Mouse (Mus musculus) midbrain, postnatal 0 days (tissue): Measurements from ENCODE around the gene Csrnp2. TPM values are rescaled to one million over a fixed set of nuclear protein-coding genes. Genes with fewer than 3 reads are reported as not detected.

Experiments
- ATAC-seq: fragments of 200-750 bp; cut with Nextera tagmentation; 2 replicates; pipeline ENCODE4 v1.8.0; 2017; ENCODE audit warnings: moderate number of reproducible peaks, mild to moderate bottlenecking, moderate TSS enrichment, moderate library complexity; ENCODE audit not compliant: low FRiP score
- DNase-seq: peaks from one replicate; pipeline ENCODE4 v3.0.0-alpha.2; 2015; ENCODE audit warnings: low spot score
- H3K27ac ChIP-seq: fragments of 300-500 bp; sonication (generic); 2 replicates; pipeline ENCODE4 v1.5.1; 2014; ENCODE audit warnings: low read depth, mild to moderate bottlenecking, low read length, mixed read lengths
- H3K27me3 ChIP-seq: fragments of 300-500 bp; sonication (generic); 2 replicates; pipeline ENCODE4 v1.6.1; 2014; ENCODE audit warnings: low read length, control low read depth, mixed read lengths; ENCODE audit not compliant: insufficient read depth
- H3K36me3 ChIP-seq: fragments of 300-500 bp; sonication (generic); 2 replicates; pipeline ENCODE4 v1.6.1; 2014; ENCODE audit warnings: low read length, control low read depth, mixed read lengths; ENCODE audit not compliant: insufficient read depth
- H3K4me1 ChIP-seq: fragments of 300-500 bp; sonication (generic); 2 replicates; pipeline ENCODE4 v1.6.1; 2014; ENCODE audit warnings: mild to moderate bottlenecking, control low read depth, antibody characterized with exemption, low read length, mixed read lengths; ENCODE audit not compliant: insufficient read depth
- H3K4me2 ChIP-seq: fragments of 300-500 bp; sonication (generic); 2 replicates; pipeline ENCODE4 v1.6.1; 2014; ENCODE audit warnings: low read depth, mild to moderate bottlenecking, low read length, mixed read lengths; ENCODE audit not compliant: poor library complexity, severe bottlenecking
- H3K4me3 ChIP-seq: fragments of 300-500 bp; sonication (generic); 2 replicates; pipeline ENCODE4 v1.5.1; 2014; ENCODE audit warnings: low read depth, mild to moderate bottlenecking, low read length, moderate library complexity
- H3K9ac ChIP-seq: fragments of 300-500 bp; sonication (generic); replicated peaks from 2 replicates; pipeline ENCODE4 v1.6.1; 2014; ENCODE audit warnings: mild to moderate bottlenecking, low read length, moderate library complexity, mixed read lengths; ENCODE audit not compliant: poor library complexity, severe bottlenecking
- H3K9me3 ChIP-seq: fragments of 300-500 bp; sonication (generic); 2 replicates; pipeline ENCODE4 v1.6.1; 2016; ENCODE audit warnings: low read length, control low read depth
- CTCF ChIP-seq: IDR thresholded peaks from 2 replicates; pipeline ENCODE4 v1.5.1; 2016; ENCODE audit warnings: antibody characterized with exemption, mild to moderate bottlenecking
- WGBS: fragments of 180-500 bp; shearing (Covaris S2); extraction: QIAGEN DNeasy Blood & Tissue Kit; methylation state at CpG from one replicate; pipeline ENCODE4 v1.1.7; 2014; 5-methylcytosine and 5-hydroxymethylcytosine counted together
- polyA plus RNA-seq: library from polyadenylated mRNA; unstranded; fragments of >200 nt; fragmentation: Nextera tagmentation; extraction: Ambion mirVana; gene quantifications from 2 replicates; pipeline ENCODE4 v1.2.1, GENCODE M21; 2015
- total RNA-seq: library from RNA; depleted of rRNA; stranded (reverse); fragments of >200 nt; gene quantifications from 2 replicates; pipeline ENCODE4 v1.2.3, GENCODE M21; 2014

The Csrnp2 gene
- total and polyA plus RNA-seq, 2 experiments from 2014 or later = 37.0 to 66.3 TPM

DNA sequence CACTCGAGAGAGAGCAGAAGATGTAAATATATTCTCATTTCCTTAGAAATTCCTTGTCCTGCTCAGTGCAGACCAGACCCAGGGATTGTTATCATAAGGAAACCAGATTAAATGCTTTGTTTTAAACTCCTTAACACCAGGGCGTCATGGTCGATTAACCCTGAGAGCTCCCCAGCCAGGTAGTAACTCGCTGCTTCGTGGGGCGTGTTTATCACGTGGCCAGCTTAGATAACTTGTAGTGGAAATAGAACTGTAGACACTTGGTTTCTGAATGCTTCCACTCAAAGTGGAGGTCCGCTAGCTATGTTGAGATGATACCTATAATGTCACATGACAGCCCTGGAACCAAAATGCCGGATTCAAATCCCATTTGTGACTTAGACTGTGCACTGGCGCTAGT is 25.3 kb downstream of the Csrnp2 start:
- Histone ChIP-seq H3K36me3 (peaks cover 17% of the 10 kb centered on the region), H3K9ac (no peak overlapping the region), H3K27ac (no peak overlapping the region), H3K4me3 (peak overlapping the region; percentile 85), H3K27me3 (no peaks in the 10 kb centered on the region), H3K4me1 (peaks cover 13% of the 10 kb centered on the region; the same call in 1 of the 2 replicates), H3K4me2 (peak overlapping the region; percentile 90), H3K9me3 (no peaks in the 10 kb centered on the region)
- ATAC-seq (no peak), DNase-seq (no peak)
- TF ChIP-seq CTCF = no peak
- WGBS = 62% methylated on average over 10 of the region's 10 CpGs

DNA sequence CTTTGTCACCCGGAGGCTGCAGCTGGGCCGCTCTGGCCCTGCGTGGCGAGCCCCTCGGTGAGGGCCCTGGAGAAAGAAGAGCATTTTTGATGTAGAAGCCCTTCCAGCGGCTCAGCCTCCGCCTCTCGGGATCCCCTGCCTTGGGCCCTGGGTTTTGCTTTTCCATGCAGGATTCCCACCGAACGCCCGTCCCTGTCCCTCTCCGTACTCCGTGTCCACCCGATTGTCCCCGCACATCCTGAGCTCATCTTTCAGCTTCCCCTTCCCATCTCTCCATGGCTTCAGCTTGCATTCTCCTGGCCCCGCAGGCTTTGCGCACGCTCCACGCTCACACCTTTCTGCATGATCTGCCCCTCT is 26.1 kb downstream of the Csrnp2 start:
- Histone ChIP-seq H3K27ac (peak overlapping the region; percentile 79), H3K27me3 (no peaks in the 10 kb centered on the region), H3K4me3 (peak overlapping the region; percentile 85), H3K9ac (peak overlapping the region; percentile 78), H3K4me2 (peak overlapping the region; percentile 90), H3K9me3 (no peaks in the 10 kb centered on the region), H3K36me3 (peaks cover 11% of the 10 kb centered on the region; the same call in 1 of the 2 replicates), H3K4me1 (peaks cover 13% of the 10 kb centered on the region; the same call in 1 of the 2 replicates)
- DNase-seq (peak; percentile 19), ATAC-seq (peak; percentile 59)
- no peak for TF ChIP-seq CTCF
- WGBS = 2% methylated on average over 19 of the region's 19 CpGs

DNA sequence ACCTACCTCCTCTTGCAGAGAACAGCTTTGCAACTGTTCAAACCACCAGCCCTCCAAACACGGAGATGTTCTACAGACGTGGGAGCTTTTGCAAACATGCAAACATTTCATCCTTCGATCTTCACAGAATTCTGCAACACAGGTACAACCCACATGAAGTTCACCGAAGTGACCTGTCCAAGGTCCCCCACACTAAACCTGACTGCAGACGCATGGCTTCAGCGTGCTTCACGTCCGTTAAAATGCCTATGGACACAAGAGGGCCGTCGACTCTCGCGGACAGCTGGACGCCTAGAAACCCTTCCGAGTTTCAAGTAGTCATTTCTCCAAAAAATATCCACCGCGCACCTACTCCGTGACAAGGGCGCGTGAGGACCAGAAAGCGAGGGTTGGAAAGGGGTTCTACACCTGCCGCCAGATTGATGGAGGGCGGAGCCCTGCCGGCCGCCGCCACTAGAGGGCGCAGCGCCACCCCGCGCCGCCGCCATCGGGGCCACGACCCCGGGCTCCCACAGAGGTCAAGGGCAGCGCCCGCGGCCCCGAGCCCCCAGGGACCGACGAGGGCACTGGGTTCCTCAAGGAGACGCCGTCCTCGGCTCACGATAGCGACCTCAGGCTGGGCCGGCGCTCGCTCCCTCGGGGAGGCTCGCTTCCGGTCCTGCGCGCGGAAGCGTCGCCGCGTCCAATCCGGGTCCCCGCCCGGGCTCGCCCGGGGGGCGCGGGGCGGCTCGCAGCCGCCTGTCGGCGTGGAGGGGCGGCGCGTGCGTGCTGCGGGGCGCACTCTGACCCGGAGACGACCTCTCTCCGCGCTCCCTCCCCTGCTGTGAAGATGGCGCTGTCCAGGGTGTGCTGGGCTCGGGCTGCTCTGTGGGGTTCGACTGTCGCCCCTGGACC is 26.7 kb downstream of the Csrnp2 start, which contains the start of gene Letmd1:
TSS of gene Letmd1 (plus strand) at position 729 of the 894 bp plus-strand sequence.
- H3K4me1 ChIP-seq = peaks cover 13% of the 10 kb centered on the region; the same call in 1 of the 2 replicates
- no peaks in the 10 kb centered on the region for H3K9me3 ChIP-seq
- peak within 1 kb of the TSS; percentile 78 for H3K9ac ChIP-seq
- peaks cover 5% of the 10 kb centered on the region; the same call in 1 of the 2 replicates for H3K36me3 ChIP-seq
- DNase-seq = peak; percentile 93
- no peaks in the 10 kb centered on the region for H3K27me3 ChIP-seq
- H3K4me3 ChIP-seq = peak within 1 kb of the TSS; percentile 85
- peak; percentile 94 for ATAC-seq
- peak; percentile 74 for TF ChIP-seq CTCF
- peak within 1 kb of the TSS; percentile 90 for H3K4me2 ChIP-seq
- WGBS = 2% methylated on average over 71 of the region's 84 CpGs
- H3K27ac ChIP-seq = peak within 1 kb of the TSS; percentile 79

DNA sequence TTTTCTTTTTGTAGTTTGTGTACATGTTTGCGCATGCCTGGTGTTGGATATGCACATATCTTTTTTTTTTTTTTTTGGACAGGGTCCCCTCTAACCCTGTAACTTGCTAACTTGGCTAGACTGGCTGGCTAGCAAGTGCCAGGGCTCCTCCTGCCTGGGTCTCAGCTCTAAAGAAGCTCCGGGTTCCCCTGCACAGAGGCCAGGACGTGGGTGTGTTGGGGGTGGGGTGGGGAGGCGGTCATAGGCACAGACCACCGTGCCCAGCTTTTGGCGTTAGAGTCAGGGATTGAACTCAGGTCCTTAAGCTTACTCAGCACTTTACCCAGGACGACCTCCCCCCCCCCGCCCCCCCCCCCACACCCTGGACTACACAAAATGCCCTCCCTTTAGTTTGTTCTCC is 27.6 kb downstream of the Csrnp2 start:
- Histone ChIP-seq H3K4me2 (peak overlapping the region; percentile 90), H3K36me3 (0 out of 2 replicates have a peak, but pooled peaks cover 3% of the 10 kb centered on the region), H3K27ac (no peak overlapping the region), H3K27me3 (no peaks in the 10 kb centered on the region), H3K9me3 (no peaks in the 10 kb centered on the region), H3K4me1 (peaks cover 13% of the 10 kb centered on the region; the same call in 1 of the 2 replicates), H3K9ac (0 out of 2 replicates have a peak overlapping the region, but pooled peaks have one; percentile 46), H3K4me3 (peak overlapping the region; percentile 85)
- DNase-seq (no peak), ATAC-seq (no peak)
- WGBS = 46% methylated on average over 7 of the region's 8 CpGs
- no peak for TF ChIP-seq CTCF

DNA sequence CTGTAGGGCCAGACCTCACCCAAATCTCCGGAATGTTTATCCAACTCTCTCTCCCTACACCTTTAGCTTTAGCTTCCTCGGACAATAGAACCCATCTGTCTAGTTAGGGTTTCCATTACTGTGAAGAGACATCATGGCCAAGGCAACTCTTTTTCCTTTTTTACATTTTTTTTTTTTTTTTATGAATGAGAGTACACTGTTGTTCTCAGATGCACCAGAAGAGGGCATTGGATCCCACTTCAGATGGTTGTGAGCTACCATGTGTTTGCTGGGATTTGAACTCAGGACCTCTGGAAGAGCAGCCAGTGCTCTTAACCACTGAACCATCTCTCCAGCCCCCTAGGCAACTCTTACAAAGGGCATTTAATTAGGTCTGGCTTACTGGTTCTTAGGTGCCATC is 29.9 kb downstream of the Csrnp2 start:
- WGBS = 79% methylated on average over 2 of the region's 2 CpGs
- peak; percentile 33 for TF ChIP-seq CTCF
- Histone ChIP-seq H3K9ac (no peak overlapping the region), H3K4me3 (no peak overlapping the region), H3K36me3 (no peaks in the 10 kb centered on the region), H3K27ac (no peak overlapping the region), H3K9me3 (no peaks in the 10 kb centered on the region), H3K4me1 (peaks cover 13% of the 10 kb centered on the region; the same call in 1 of the 2 replicates), H3K4me2 (no peak overlapping the region), H3K27me3 (no peaks in the 10 kb centered on the region)
- DNase-seq (no peak), ATAC-seq (no peak)

DNA sequence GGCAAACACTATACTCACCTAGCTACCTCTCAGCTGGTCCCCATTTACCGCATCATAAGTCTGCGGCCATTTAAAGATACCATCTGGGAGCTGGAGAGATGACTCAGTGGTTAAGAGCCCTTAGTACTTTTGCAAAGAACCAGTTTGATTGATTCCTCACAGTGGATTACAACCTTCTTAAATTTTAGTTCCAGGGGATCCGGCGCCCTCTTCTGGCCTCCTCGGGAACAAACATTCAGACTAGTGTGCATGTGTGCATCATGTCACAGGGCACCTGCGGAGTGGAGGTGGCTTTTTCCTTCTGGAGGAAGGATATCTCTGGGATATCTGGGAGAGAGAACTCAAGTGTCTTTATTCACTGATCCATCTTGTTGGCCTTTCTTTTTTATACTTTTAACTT is 31.6 kb downstream of the Csrnp2 start:
- no peaks in the 10 kb centered on the region for H3K9me3 ChIP-seq
- H3K4me2 ChIP-seq = no peak overlapping the region
- H3K4me3 ChIP-seq = no peak overlapping the region
- DNase-seq = peak; percentile 71
- WGBS = 26% methylated on average over 6 of the region's 6 CpGs
- no peak overlapping the region for H3K27ac ChIP-seq
- H3K36me3 ChIP-seq = no peaks in the 10 kb centered on the region
- H3K9ac ChIP-seq = no peak overlapping the region
- 0 out of 2 replicates have a peak, but pooled peaks cover 5% of the 10 kb centered on the region for H3K4me1 ChIP-seq
- no peaks in the 10 kb centered on the region for H3K27me3 ChIP-seq
- TF ChIP-seq CTCF = peak; percentile 79
- ATAC-seq = 0 out of 2 replicates have a peak, but pooled peaks have one; percentile 6
